In the genomic region with DNA sequence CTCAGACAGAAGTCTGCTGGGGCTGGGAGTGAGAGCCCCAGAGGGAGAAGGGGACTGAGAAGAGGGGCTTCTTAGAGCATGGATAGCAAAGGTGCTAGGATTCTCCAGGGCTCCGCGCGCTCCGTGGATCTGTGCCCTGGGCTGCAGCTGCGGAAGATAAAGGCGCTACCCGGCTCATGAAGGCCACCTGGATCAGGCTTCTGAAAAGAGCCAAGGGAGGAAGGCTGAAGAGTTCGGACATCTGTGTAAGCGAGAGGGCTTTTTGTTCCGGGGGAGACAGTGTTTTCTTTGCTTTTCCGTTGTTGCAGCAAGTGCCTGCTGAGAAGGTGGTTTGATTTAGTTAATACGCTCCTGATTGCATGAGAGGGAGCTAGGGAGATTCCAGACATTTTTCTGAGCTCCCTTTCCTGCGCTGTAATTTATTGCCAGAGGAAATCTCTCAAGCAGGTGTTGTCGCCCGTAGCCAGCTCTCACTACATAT, we compare ENCODE assay signal across 8 mouse cellular contexts.
DNase-seq lines count a peak whose midpoint lies in the region; ATAC-seq lines count a peak whose summit lies in the region.

No protein-coding gene starts in this region.

- H3K4me1 ChIP-seq in heart, embryonic 11.5 days (ENCODE audit: control insufficient read depth, insufficient read depth, low read length) = peaks cover 15% of the 10 kb centered on the region
- peaks cover 5 to 19% of the 10 kb centered on the region in 2 experiments for H3K4me1 ChIP-seq in heart, embryonic 14.5 days (ENCODE audit: control insufficient read depth in 2 of 2, insufficient read depth in 2 of 2, low read length in 2 of 2)
- peaks cover 8% of the 10 kb centered on the region; the same call in 1 of the 2 replicates for H3K4me1 ChIP-seq in limb, embryonic 10.5 days

- 26% methylated on average over 15 of the region's 15 CpGs for WGBS in heart, embryonic 11.5 days (ENCODE audit: insufficient replicate concordance)
- 16% methylated on average over 15 of the region's 15 CpGs for WGBS in heart, embryonic 14.5 days
- 24% methylated on average over 15 of the region's 15 CpGs for WGBS in limb, embryonic 10.5 days

- H3K27me3 ChIP-seq in heart, embryonic 11.5 days (ENCODE audit: control insufficient read depth, insufficient read depth, low read length) = no peaks in the 10 kb centered on the region
- H3K27me3 ChIP-seq in heart, embryonic 14.5 days (ENCODE audit: control insufficient read depth, insufficient read depth, low read length) = no peaks in the 10 kb centered on the region
- no peaks in the 10 kb centered on the region for H3K27me3 ChIP-seq in limb, embryonic 10.5 days (ENCODE audit: low read depth, poor library complexity, severe bottlenecking)

- no peak overlapping the region for H3K9ac ChIP-seq in heart, embryonic 11.5 days (ENCODE audit: low read depth, low read length)
- peak overlapping the region; percentile 44 for H3K9ac ChIP-seq in heart, embryonic 14.5 days (ENCODE audit: low read length)

- peak overlapping the region; percentile 52 for H3K4me2 ChIP-seq in heart, embryonic 11.5 days
- H3K4me2 ChIP-seq in heart, embryonic 14.5 days (ENCODE audit: low read length) = peak overlapping the region; percentile 62

- H3K4me3 ChIP-seq in heart, embryonic 11.5 days (ENCODE audit: low read depth, low read length) = no peak overlapping the region
- H3K4me3 ChIP-seq in heart, embryonic 14.5 days (ENCODE audit: control insufficient read depth in 1 of 2, insufficient read depth in 1 of 2, low read depth in 1 of 2, low read length in 2 of 2) = peak overlapping the region; percentile 29 to 33; a peak in 3 of 4 replicates
- peak overlapping the region; percentile 25 for H3K4me3 ChIP-seq in limb, embryonic 10.5 days

- H3K27ac ChIP-seq in heart, embryonic 11.5 days (ENCODE audit: low read depth, low read length) = no peak overlapping the region
- H3K27ac ChIP-seq in heart, embryonic 14.5 days (replicated peaks in 1 of 2; ENCODE audit: control insufficient read depth in 1 of 2, insufficient read depth in 1 of 2, low read depth in 2 of 2, low read length in 2 of 2) = peak overlapping the region in 1 of 2 experiments; percentile 47; a peak in 1 of 4 replicates
- peak overlapping the region; percentile 61; the same call in 1 of the 2 replicates for H3K27ac ChIP-seq in limb, embryonic 10.5 days

- intact Hi-C loops in heart, postnatal 25 days (cut with DNase I) = no loop called here

- no peaks in the 10 kb centered on the region for H3K36me3 ChIP-seq in heart, embryonic 11.5 days (ENCODE audit: control insufficient read depth, insufficient read depth, low read length)
- 0 out of 2 replicates have a peak, but pooled peaks cover 5% of the 10 kb centered on the region for H3K36me3 ChIP-seq in heart, embryonic 14.5 days (ENCODE audit: control insufficient read depth, insufficient read depth, low read length)
- H3K36me3 ChIP-seq in limb, embryonic 10.5 days = no peaks in the 10 kb centered on the region

- no peak for DNase-seq in heart, postnatal 25 days (ENCODE audit: low spot score)
- peak; percentile 57 for DNase-seq in brain, adult 2 months (ENCODE audit: low read depth, low spot score)
- DNase-seq in limb, embryonic 10.5 days (ENCODE audit: low spot score) = peak; percentile 31
- DNase-seq in right cerebral cortex, adult 18-20 months = peak; percentile 23
- DNase-seq in thymus, postnatal 36 days = no peak
- no peak for DNase-seq in layer of hippocampus, adult 8-10 months (ENCODE audit: low spot score in 2 of 2)

- ATAC-seq in heart, embryonic 11.5 days (replicated peaks; ENCODE audit: insufficient number of reproducible peaks, low FRiP score, low TSS enrichment) = no peak
- ATAC-seq in heart, embryonic 14.5 days (ENCODE audit: insufficient number of reproducible peaks, insufficient read depth, low FRiP score, low read depth) = no peak

- no peaks in the 10 kb centered on the region for H3K9me3 ChIP-seq in heart, embryonic 11.5 days (replicated peaks; ENCODE audit: control insufficient read depth, low read length)
- H3K9me3 ChIP-seq in heart, embryonic 14.5 days (ENCODE audit: control insufficient read depth, low read length) = no peaks in the 10 kb centered on the region
- H3K9me3 ChIP-seq in limb, embryonic 10.5 days (replicated peaks) = no peaks in the 10 kb centered on the region

Comparison
In these comparisons a context has a peak if more than half of its experiments do, and no peak if none do; other contexts are left out.
1. DNase-seq: peak in brain, adult 2 months (single experiment), limb, embryonic 10.5 days (single experiment) and right cerebral cortex, adult 18-20 months (single experiment); none in heart, postnatal 25 days (single experiment), thymus, postnatal 36 days (0 of 2) and layer of hippocampus, adult 8-10 months (0 of 2).